Mouse (Mus musculus): ENCODE results near the gene Carns1. TPM values are rescaled to one million over a fixed set of nuclear protein-coding genes. Genes with fewer than 3 reads are reported as not detected.

Carns1 gene
- total RNA-seq (2021) = 10 to 100 TPM; 23.1 to 25.9 TPM
- long read RNA-seq, experiment 1, transcript Carns1-201 (10 exons, 3,968 nt) = major isoform, 12 of 32 reads
- long read RNA-seq, experiment 1, partial matches to known transcripts = 7 of 32 reads
- long read RNA-seq, experiment 1, other reads (novel, unspliced or antisense) = 12 of 32 reads
- long read RNA-seq, experiment 2, transcript Carns1-201 (10 exons, 3,968 nt) = major isoform, 12 of 35 reads
- long read RNA-seq, experiment 2, partial matches to known transcripts = 7 of 35 reads
- long read RNA-seq, experiment 2, other reads (novel, unspliced or antisense) = 16 of 35 reads

- intact Hi-C loops (cut with DNase I) = no loop called here
- TF ChIP-seq CTCF (IDR thresholded peaks at IDR 0.05) = no peak
- peak; percentile 82 for DNase-seq
- Histone ChIP-seq H3K27ac (peak within 1 kb of the TSS; percentile 98), H3K4me3 (peak within 1 kb of the TSS; percentile 74)
Observed at GRCm38 (mm10) chr19:4175368-4175947, at the start of gene Carns1. TSS of gene Carns1 (minus strand) at chr19:4175479.

GRCm38 (mm10) chr19:4222165-4222564 lies 46.9 kb upstream of the Carns1 start:
- intact Hi-C loops (cut with DNase I) = no loop called here

DNA sequence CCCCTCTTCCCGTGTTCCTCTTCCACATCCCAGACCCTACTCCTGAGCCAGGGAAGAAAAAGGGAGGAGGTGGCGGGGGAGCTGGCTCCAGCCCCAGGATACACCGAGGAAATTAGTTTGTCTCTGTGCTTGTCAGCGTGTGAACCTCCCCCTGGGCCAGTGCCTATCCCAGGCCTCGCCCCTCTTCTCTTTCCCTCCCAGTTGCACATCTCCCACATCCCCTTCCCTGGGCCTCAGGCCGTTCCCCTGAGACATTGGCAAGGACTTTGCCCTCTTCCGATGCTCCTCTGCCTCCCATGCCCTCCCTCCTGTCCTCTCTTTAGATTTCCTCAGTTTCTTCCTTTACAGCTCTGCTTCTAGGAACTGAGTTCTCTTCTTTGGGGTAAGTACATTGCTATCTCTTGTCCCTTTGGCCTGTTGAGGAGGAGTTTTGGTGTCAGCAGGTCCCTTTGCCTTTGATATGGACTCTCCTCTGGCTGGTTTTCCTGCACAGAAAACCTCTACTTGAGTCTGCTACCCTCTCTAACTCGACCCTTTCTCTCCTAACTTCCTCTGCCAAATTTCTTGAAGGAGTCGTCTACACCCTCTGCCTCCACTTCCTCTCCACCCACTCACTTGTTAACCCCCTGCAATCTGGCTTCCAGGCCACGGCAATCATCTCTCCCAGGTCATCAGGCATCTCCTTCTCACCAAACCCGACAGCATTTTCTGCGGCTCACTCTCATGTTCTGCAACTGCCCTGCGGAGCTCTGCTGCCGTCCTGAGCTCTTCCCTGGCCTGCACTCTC lies 45.9 kb upstream of the Carns1 start:
- DNase-seq = no peak
- no peak overlapping the region for H3K4me3 ChIP-seq
- no peak for TF ChIP-seq CTCF (IDR thresholded peaks at IDR 0.05)
- H3K27ac ChIP-seq = peak overlapping the region; percentile 44
- intact Hi-C loops (cut with DNase I) = no loop called here

More at GRCm38 (mm10) chr19:4222165-4222564, 46.9 kb upstream of the Carns1 start:
- DNase-seq = no peak
- no peak overlapping the region for H3K27ac ChIP-seq
- no peak for TF ChIP-seq CTCF (IDR thresholded peaks at IDR 0.05)
- H3K4me3 ChIP-seq = no peak overlapping the region

DNA sequence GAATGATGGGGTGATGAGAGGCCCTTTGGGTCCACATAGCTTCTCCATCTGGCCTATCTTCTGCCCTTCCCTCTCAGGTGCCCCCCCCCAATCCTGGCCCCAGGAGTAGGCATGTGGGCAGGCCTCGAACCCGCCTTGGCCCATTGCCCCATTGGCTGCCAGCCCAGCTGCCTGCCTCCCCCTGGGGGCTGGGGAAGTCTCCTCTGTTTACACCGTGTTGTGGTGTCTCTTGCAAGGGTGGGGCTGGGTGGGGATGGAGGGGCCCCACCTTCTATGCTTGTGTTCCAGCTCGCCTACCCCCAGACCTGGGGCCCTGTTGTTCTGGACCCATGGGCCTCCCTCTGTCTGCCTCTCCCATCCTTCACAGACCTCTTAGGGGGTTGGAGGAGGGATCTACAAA lies 45.1 kb upstream of the Carns1 start:
- intact Hi-C loops (cut with DNase I) = no loop called here

DNA sequence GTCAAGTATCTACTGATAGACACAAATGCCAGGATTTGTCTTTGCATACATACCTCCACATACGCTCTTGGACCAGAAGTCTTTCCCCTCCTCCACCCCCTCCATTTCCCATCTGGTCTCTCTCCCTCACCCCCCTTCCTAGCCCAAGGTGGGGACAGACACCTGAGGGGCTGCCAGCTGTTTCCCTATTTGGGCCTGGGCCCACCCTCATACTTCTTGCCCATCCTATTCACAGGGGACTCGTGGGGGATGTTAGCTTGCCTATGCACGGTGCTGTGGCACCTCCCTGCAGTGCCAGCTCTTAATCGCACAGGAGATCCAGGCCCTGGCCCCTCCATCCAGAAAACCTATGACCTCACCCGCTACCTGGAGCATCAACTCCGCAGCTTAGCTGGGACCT lies 44.7 kb upstream of the Carns1 start:
- intact Hi-C loops (cut with DNase I) = no loop called here
- DNase-seq = no peak
- TF ChIP-seq CTCF (IDR thresholded peaks at IDR 0.05) = no peak
- no peak overlapping the region for H3K27ac ChIP-seq
- H3K4me3 ChIP-seq = no peak overlapping the region

More for the DNA sequence above, 45.1 kb upstream of the Carns1 start:
- H3K27ac ChIP-seq = no peak overlapping the region
- TF ChIP-seq CTCF (IDR thresholded peaks at IDR 0.05) = no peak
- H3K4me3 ChIP-seq = no peak overlapping the region
- DNase-seq = no peak

DNA sequence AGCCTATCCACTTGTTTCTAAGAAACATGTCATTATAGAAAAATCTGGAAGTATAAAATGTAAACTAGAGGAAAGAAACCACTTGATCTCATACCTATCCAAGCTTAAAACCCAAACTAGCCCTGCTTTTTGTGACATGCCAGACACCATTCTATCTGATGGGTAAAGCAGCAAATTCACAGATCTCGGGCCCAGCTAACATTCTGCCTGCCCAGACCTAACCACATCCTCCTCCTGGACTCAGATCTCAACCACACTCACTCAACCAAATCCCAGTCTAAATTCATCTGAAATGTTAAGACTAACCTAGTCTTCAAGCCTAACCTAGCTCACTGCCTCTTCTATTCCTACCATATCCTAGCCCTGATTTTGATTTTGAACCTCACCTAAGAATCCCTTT lies 43.5 kb upstream of the Carns1 start:
- intact Hi-C loops (cut with DNase I) = no loop called here
- H3K27ac ChIP-seq = no peak overlapping the region
- no peak for TF ChIP-seq CTCF (IDR thresholded peaks at IDR 0.05)
- H3K4me3 ChIP-seq = no peak overlapping the region
- no peak for DNase-seq

- intact Hi-C loops (cut with DNase I) = no loop called here
- TF ChIP-seq CTCF (IDR thresholded peaks at IDR 0.05) = no peak
Observed at GRCm38 (mm10) chr19:4218293-4218692, 43.0 kb upstream of the Carns1 start.

GRCm38 (mm10) chr19:4217855-4218254 lies 42.6 kb upstream of the Carns1 start:
- no peak for TF ChIP-seq CTCF (IDR thresholded peaks at IDR 0.05)
- intact Hi-C loops (cut with DNase I) = no loop called here
- Histone ChIP-seq H3K27ac (no peak overlapping the region), H3K4me3 (no peak overlapping the region)
- DNase-seq = no peak

More at GRCm38 (mm10) chr19:4218293-4218692, 43.0 kb upstream of the Carns1 start:
- Histone ChIP-seq H3K27ac (no peak overlapping the region), H3K4me3 (no peak overlapping the region)
- DNase-seq = no peak

GRCm38 (mm10) chr19:4217140-4217539 lies 41.9 kb upstream of the Carns1 start:
- TF ChIP-seq CTCF (IDR thresholded peaks at IDR 0.05) = no peak
- no peak overlapping the region for H3K27ac ChIP-seq
- no peak overlapping the region for H3K4me3 ChIP-seq
- no peak for DNase-seq
- intact Hi-C loops (cut with DNase I) = no loop called here

DNA sequence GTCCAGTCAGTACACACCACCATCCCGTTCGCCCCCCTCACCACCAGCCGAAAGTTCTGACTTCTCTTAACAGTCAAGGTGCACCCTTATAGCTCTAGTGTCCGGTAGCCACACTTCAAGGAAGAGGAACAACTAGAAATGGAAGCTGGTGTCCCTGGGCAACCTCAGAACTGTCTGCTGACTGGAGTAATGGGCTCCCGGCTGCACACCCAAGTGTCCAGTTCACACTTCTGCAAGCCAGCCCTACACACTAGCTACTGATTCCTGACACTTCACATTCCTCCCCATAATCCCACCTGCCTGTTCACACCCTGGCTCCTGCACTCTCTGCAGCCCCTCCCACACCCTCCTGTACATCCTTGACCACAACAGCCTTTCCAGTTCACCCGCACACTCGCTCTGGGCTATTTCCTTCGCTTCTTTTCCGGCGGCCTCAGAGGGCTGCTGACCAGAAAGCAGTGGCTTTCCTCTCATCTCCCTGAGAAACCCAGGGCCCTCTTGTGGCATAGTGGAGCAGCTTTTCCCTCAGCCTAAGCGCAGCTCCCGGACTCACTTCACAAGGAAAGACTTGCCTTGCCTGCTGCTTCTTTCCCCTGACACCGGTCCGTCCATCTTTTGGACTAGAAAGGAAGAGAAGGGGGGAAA lies 40.9 kb upstream of the Carns1 start:
- Histone ChIP-seq H3K27ac (0 out of 2 replicates have a peak overlapping the region, but pooled peaks have one; percentile 20), H3K4me3 (peak overlapping the region; percentile 32)
- DNase-seq = peak; percentile 42
- intact Hi-C loops (cut with DNase I) = no loop called here
- peak; percentile 50 for TF ChIP-seq CTCF (IDR thresholded peaks at IDR 0.05)

DNA sequence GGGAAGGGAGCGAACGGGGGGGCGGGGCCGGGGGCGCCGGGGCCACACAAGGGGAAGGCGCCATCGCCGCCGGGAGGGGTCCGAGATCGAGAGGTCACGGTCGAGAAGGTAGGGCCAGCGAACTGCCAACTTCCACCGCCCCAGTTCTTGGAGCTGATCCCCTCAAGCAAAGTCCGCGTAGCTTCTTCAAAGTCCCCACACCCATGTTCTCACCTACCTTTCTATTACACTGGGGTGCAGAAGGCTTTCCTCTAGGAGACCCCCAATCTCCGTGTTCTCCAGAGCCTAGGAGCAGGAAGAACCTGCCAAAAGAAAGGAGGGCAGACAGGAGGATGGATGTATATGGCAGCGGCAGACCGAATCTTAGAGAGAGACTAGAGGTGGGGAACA lies 40.2 kb upstream of the Carns1 start:
- Histone ChIP-seq H3K4me3 (peak overlapping the region; percentile 89), H3K27ac (peak overlapping the region; percentile 80)
- no peak for DNase-seq
- intact Hi-C loops (cut with DNase I) = no loop called here
- TF ChIP-seq CTCF (IDR thresholded peaks at IDR 0.05) = no peak

- peak; percentile 58 for DNase-seq
- intact Hi-C loops (cut with DNase I) = no loop called here
- no peak for TF ChIP-seq CTCF (IDR thresholded peaks at IDR 0.05)
- Histone ChIP-seq H3K4me3 (peak overlapping the region; percentile 89), H3K27ac (peak overlapping the region; percentile 80)
Observed at GRCm38 (mm10) chr19:4214771-4215450, 39.6 kb upstream of the Carns1 start.
